Mouse (Mus musculus): ENCODE data around the gene Hoxa1. TPM values are rescaled to one million over a fixed set of nuclear protein-coding genes. Genes with fewer than 3 reads are reported as not detected.

Hoxa1 gene
- not detected for total RNA-seq (2021)

- intact Hi-C loops (cut with DNase I), result loop anchor here (5.0 kb wide), 1 partner anchor 151 kb away; no protein-coding TSS in a partner anchor
- DNase-seq, result peak; percentile 53
Observed at GRCm38 (mm10) chr6:52158276-52159051, at the start of gene Hoxa1. TSS of gene Hoxa1 (minus strand) at chr6:52158317.

GRCm38 (mm10) chr6:52207684-52207976 is 49.5 kb upstream of the Hoxa1 start:
- intact Hi-C loops (cut with DNase I), result no loop called here
- no peak for DNase-seq

GRCm38 (mm10) chr6:52206882-52207683 is 49.0 kb upstream of the Hoxa1 start:
- no peak for DNase-seq
- intact Hi-C loops (cut with DNase I), result no loop called here

- intact Hi-C loops (cut with DNase I), result no loop called here
- DNase-seq, result no peak
Observed at GRCm38 (mm10) chr6:52205638-52206621, 47.8 kb upstream of the Hoxa1 start.

GRCm38 (mm10) chr6:52205221-52205620 is 47.1 kb upstream of the Hoxa1 start:
- intact Hi-C loops (cut with DNase I), result no loop called here

GRCm38 (mm10) chr6:52204050-52204752 is 46.1 kb upstream of the Hoxa1 start, which contains the start of gene Hoxa5:
TSS of gene Hoxa5 (minus strand) at chr6:52204587.
- peak; percentile 58 for DNase-seq
- intact Hi-C loops (cut with DNase I), result loop anchor here (5.0 kb wide), 1 partner anchor 202 kb away; no protein-coding TSS in a partner anchor

More at GRCm38 (mm10) chr6:52205221-52205620, 47.1 kb upstream of the Hoxa1 start:
- no peak for DNase-seq

GRCm38 (mm10) chr6:52203371-52204049 is 45.4 kb upstream of the Hoxa1 start:
- no peak for DNase-seq
- intact Hi-C loops (cut with DNase I), result loop anchor here (5.0 kb wide), 1 partner anchor 201 kb away; no protein-coding TSS in a partner anchor

- no peak for DNase-seq
- intact Hi-C loops (cut with DNase I), result loop anchor here (5.0 kb wide), 1 partner anchor 201 kb away; no protein-coding TSS in a partner anchor
Observed at GRCm38 (mm10) chr6:52203121-52203370, 44.9 kb upstream of the Hoxa1 start.

- intact Hi-C loops (cut with DNase I), result loop anchor here (5.0 kb wide), 1 partner anchor 200 kb away; no protein-coding TSS in a partner anchor
- no peak for DNase-seq
Observed at GRCm38 (mm10) chr6:52202362-52203120, 44.4 kb upstream of the Hoxa1 start.

- intact Hi-C loops (cut with DNase I), result loop anchor here (5.0 kb wide), 1 partner anchor 199 kb away; no protein-coding TSS in a partner anchor
- no peak for DNase-seq
Observed at GRCm38 (mm10) chr6:52201269-52201668, 43.2 kb upstream of the Hoxa1 start.

GRCm38 (mm10) chr6:52200751-52201250 is 42.7 kb upstream of the Hoxa1 start:
- intact Hi-C loops (cut with DNase I), result loop anchor here (5.0 kb wide), 1 partner anchor 198 kb away; no protein-coding TSS in a partner anchor
- DNase-seq, result no peak

- intact Hi-C loops (cut with DNase I), result loop anchor here (5.0 kb wide), 1 partner anchor 198 kb away; no protein-coding TSS in a partner anchor
- DNase-seq, result no peak
Observed at GRCm38 (mm10) chr6:52200073-52200750, 42.1 kb upstream of the Hoxa1 start.

- intact Hi-C loops (cut with DNase I), result loop anchor here (10.0 kb wide), 1 partner anchor 322 kb away; no protein-coding TSS in a partner anchor
- DNase-seq, result no peak
Observed at GRCm38 (mm10) chr6:52197271-52197670, 39.2 kb upstream of the Hoxa1 start.

- no peak for DNase-seq
- intact Hi-C loops (cut with DNase I), result loop anchor here (10.0 kb wide), 1 partner anchor 322 kb away; no protein-coding TSS in a partner anchor
Observed at GRCm38 (mm10) chr6:52196811-52197210, 38.7 kb upstream of the Hoxa1 start.

GRCm38 (mm10) chr6:52194690-52195089 is 36.6 kb upstream of the Hoxa1 start:
- intact Hi-C loops (cut with DNase I), result loop anchor here (10.0 kb wide), 1 partner anchor 320 kb away; no protein-coding TSS in a partner anchor
- no peak for DNase-seq

- intact Hi-C loops (cut with DNase I), result loop anchor here (10.0 kb wide), 1 partner anchor 317 kb away; no protein-coding TSS in a partner anchor
- DNase-seq, result peak; percentile 60
Observed at GRCm38 (mm10) chr6:52191860-52192550, 33.9 kb upstream of the Hoxa1 start.
